Mouse (Mus musculus) 416B (cell line): ENCODE results near the gene Cd6.

Experiments
- DNase-seq: peaks from one replicate; pipeline ENCODE4 v3.0.0; 2011; ENCODE audit warnings: low read depth

The Cd6 gene

DNA sequence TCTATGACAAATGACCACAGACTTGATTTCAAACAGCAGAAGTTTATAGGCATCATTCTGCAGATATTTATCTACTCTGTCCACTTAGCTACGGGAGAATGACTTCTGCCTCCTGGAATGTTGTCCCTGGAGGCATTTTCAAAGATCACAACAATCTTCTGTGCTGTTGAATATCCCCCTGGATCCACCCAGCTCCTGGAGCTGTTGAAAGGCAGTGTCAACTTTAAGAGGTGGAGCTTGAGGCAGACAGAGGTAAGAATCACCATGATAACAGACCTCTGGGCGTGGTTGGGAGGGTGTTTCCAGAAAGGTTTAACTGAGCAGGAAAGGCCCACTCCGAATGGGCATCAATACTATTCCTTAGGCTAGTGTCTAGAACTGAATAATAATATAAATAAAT lies 5.8 kb upstream of the Cd6 start:
- no peak for DNase-seq

DNA sequence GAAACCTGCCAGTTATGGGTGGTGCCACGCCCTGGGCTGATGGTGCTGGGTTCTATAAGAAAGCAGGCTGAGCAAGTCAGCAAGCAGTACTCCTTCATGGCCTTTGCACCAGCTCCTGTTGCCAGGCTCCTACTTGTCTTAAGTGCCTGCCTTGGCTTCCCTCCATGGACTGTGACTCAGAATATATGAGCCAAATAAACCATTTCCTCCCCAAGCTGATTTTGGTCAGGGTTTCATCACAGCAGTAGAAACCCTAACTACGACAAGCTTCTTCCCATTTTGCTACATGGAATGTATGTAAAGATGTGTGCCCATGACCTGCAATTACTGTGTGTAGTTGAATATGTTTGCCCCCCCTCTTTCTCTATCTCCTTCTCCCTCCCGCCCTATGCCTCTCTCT lies 3.8 kb upstream of the Cd6 start:
- DNase-seq = peak; percentile 63

DNA sequence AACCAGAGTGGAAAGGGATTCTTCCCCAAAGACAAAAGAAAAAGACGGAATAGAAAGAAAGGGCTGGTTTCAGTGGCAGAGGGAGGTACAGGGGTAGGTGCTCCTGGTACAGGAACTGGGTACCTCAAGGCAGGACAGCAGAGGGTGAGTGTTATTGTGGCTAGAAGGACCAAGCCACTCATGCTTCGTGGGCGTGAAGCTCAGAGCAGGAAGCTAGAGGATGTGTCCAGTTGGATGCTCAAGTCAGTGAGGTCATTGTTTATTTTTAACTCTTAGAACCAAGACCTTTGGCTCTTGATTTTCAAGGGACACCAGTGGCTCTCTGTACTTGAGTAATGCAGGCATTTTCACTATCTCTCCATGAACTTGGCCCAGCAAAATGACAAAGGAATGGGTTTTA lies 2.2 kb upstream of the Cd6 start:
- no peak for DNase-seq

DNA sequence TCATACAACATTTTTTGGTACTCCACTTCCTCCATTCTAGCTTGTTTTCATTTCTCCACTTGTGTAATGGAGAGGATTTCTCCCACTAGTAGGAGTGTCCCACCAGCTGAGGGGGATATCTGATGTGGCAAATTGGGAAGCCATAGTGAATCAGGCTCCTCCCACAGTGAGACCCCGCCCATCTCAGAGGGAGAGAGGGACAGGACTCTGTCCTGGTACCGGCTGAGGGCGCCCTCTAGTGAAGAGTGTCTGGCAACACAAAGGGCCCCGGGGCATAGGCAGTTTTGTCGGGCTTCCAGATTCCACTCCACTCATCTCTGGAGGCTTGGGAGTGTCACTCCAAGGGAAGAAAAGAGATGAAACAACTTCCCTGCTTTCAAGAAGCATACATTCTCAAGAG lies 1.6 kb upstream of the Cd6 start:
- peak; percentile 50 for DNase-seq

DNA sequence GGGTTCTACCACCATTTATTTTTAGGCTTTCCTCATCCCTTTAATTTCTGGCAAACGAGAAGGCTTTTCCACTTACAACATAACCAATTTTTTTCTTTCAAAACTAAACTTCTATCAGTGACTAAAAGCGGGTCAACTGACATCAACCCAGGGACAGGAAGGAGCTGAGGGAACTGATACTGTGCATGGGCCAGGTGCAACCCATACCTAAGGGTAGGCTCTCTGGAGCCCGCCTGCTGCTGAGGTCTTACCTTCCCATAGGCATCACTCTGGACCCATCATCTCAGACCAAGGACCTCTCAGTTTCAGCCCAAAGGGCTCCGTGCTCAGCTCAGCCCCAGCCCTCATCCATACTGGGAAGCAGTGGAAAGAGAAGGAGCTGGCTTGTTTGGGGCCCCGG lies 1.5 kb downstream of the Cd6 start:
- DNase-seq = no peak

DNA sequence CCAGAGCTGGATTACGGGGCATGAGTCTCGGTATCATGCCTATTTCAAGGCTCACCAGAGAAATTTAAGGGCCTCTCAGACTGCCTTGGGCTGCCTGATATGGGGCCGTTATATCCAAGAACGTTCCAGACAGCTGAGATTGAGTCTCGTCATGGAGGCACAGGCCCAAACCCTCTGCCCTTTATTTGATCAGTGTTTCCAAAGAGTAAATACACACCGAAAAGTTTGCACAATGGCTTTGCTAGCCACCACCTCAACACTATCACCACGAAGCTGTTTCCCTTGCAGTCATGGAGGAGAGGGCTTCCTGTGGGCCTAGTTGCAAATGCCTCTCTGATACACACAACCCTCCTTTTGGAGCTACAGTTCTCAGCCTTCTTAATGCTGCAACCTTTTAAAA lies 5.8 kb downstream of the Cd6 start:
- no peak for DNase-seq

DNA sequence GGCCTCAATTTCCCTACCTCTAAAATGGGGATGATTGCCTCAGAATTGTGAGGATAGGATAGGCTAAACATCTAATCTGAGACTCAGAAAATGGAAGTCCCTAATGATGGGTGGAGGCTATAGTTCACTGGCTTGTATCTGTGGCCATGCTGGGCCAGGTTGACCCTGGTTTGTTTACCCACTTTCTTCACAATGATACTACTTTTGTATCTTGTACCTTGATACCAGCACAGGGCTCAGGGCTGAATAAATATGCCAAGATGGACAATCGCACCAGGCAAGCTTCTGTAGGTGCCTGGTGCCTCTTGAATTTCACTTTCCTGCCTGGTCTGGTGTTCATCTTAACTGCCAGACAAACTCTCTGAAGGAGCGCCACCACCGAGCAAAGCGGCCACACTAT lies 7.3 kb downstream of the Cd6 start:
- no peak for DNase-seq

DNA sequence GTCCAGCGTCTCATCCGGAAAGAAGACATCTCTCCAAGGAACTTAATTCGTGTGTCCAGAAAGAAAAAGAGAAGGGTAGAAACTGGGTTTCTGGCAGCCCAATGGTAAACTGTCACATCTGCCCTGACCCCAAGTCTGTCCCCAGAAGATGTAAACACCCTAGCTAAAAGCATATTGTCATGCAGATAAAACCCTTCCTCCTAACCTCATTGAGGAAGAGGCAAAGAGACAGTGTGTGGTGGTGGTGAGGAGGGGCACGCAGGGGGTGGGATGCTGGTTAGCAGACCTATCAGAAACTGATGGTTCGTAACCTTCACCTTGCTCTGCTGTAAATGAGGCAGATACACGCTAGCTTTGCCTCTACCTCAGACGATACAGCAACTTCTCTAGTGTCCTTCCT lies 8.5 kb downstream of the Cd6 start:
- no peak for DNase-seq

DNA sequence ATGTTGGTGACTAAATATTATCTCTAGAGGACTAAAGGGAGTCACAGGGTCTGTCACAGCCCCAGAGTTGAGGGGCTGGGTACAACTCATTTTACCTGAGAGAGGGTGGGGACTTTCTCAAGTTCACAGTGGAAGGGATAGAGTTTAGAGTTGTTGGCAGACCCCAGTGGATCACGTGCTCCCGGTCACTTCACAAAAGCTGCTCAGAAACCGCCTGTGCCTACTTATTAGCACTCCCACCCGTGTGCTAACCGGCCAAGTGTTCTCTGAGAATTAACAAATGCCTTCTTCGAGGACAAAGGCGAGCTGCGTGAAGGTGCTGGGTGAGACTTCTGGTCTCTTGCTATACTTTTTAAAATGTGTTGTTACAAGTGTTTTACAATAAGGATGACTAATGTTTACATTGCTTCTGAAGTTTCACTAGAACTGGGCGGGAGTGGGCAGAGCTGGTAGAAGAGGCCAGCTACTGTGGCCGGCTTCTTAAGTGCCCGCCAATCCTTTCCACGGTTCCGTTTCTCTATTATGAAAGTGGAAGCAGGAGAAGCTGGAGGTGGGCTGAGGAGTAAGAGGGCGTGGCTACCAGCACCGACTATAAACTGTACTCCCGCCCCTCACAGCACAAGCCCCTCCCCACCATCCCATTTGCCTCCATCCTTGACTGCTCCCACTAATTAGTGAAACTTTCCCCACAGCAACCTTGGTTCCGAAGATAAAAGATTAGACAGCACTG lies 11.5 kb downstream of the Cd6 start:
- DNase-seq = no peak

DNA sequence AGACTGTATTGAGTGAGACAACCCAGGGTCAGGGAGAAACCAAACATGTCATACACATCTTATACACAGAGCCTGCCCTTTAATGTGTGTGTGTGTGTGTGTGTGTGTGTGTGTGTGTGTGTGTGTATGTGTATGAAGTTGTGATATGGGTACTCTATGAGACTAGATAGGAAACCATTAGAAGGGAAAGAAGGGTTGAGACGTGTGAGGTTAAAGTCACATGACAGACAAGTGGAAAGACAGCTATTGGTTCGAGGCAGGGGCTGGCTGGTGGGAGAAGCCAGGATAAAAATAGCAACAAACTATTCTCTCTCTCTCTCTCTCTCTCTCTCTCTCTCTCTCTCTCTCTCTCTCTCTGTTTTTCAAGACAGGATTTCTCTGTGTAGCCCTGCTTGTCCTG lies 13.4 kb downstream of the Cd6 start:
- DNase-seq = no peak

DNA sequence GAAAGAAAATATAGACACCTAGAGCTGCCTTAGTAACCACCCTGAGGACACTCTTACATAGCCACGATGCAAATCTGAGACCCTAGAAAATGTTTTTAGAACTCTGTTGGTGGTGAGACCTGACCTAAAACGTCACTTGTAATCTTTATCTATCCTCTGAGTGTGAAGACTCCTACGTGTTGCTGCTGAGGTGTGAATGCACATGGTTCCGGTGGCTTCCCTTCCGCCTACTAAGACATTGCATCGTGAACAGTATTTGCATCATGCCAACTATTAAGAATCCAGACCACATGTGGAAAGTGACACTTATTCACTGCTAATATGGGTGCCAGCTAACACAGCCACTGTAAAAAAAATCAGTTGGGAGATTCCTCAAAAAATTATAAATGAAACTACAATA lies 14.0 kb downstream of the Cd6 start:
- no peak for DNase-seq

DNA sequence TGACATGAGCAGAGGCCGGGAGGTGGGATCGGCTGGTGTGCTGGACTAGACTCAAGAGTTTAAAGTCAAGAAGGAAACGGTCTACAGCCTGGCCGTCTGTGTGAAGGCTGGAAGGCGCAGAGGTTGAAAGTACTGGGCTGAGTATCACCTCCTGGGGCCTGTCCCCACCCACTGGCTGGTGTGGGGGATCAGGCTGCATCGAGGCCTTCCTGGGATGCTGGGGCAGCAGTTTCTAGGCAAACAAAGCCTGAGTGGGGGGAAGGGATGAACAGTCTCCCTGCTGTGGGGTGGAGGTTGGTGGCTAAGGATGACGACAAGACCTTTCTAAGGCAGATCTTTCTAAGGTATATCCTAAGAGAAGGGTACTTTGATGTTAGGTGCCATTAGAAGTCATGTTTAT lies 16.0 kb downstream of the Cd6 start:
- DNase-seq = no peak

DNA sequence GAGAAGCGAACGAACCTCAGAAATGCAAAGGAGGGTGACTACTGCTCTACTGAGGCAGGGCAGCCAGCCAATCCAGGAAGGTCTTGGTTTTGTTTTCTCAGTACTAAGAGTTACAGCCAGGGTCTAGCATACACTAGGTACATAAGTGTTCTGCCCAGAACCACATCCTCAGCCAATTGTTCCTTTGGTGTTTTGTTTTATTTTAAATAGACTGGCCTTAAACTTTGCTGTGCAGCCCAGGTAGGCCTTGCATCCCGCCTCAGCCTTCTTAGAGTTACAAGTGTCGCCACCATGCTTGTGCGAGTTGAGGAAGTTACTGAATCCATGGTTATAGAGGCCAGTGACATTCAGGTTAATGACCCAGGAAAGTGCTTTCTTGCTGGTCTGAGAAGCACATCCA lies 16.8 kb downstream of the Cd6 start:
- no peak for DNase-seq

DNA sequence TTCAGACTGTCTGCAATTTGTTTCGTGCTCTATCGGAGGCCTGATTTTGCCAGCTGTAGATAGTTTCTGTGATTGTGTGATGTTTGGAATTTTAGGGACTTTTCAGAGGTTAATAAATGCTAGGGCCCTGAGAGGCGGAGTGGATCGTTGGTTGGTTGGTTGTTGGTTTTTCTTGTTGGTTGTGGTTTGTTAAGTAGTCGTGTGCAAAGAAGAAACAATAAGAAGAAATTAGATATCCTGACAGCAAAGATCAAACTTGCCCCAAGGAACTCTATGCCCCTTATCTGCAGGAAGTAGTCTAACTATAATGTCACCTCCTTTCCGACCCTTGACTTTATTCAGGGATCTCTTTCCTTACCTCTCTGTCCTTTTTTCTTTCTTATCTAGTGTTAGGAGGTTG lies 18.4 kb downstream of the Cd6 start:
- no peak for DNase-seq

DNA sequence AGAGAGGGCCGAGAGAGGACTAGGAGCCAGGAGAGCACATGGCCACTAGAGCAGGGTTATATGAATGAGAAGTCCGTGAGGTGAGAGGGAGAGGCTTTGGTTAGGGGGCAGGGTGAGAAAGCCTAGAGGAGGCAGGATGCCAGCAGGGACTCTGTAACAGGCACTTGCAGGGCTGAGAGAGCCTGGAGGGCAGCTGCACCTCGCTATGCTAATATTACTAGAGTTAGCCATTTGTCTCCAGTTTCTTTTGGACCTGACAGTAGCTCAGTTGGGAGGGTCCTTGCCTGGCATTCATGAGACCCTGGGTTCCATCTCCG lies 19.7 kb downstream of the Cd6 start:
- DNase-seq = no peak

DNA sequence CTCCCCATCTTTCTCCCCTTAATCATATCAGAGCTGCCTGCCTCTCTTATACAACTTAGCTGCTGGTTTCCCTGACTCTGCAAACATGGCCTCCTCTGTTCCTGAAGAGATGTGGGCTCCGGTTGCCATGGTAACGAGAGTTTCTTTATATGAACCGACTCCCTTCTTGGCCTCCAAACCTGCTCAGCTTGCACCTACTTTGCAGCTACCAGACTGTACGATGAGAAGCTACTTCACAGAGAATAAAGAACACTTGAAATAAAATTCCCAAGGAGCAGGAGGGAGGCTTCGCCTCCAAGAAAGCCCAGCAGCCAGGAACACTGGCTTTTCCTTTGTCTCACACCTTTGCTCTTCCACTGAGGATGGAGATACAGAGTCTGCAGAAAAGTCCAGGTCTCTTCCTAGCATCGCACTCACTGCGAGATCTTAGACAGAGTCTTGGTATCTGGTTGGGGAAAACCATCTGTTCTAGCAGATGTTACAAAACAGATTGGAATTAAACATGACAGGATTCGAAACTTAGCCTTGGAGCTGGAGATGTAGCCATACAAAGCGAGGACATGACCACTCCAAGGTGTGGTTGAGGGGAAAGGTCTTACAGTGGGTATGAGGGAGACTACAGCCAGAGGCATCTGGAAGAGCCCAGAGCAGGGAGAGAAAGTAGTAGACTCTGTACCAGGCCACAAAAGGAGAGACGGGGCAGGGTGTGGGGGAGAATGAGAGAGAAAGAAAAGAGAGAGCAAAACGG lies 20.3 kb downstream of the Cd6 start:
- no peak for DNase-seq

DNA sequence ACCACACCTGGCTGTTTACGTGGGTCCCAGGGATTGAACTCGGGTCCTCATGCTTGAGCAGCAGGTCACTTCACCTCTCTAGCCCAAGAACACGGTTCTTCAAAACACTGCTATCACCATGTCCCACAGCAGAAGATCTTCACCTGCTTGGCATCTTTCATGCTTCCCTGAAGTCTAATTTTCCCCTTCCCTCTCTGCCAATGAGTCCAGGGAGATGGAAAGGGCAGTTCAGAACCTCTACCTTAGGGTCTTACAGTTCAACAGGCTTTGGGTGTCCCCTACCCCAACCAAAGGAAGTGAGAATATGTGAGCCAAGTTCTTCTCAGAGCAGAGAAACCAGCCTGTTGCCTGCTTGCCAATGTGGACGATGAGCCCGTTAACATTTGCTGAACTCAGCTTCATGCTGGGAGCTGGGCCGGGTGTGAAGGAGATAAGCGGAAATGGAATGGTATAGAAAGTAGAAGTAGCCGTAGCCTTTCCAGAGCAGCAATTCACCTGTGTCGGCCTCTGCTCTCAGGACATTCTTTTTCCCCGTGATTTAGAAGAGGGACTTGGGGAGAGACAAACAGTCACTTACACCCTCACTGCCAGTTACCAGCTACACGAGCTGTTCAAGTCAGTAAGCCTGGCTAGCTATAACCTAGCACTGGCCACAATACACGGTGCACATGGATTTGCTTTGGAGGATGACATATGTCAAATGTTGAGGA lies 21.2 kb downstream of the Cd6 start:
- DNase-seq = no peak

DNA sequence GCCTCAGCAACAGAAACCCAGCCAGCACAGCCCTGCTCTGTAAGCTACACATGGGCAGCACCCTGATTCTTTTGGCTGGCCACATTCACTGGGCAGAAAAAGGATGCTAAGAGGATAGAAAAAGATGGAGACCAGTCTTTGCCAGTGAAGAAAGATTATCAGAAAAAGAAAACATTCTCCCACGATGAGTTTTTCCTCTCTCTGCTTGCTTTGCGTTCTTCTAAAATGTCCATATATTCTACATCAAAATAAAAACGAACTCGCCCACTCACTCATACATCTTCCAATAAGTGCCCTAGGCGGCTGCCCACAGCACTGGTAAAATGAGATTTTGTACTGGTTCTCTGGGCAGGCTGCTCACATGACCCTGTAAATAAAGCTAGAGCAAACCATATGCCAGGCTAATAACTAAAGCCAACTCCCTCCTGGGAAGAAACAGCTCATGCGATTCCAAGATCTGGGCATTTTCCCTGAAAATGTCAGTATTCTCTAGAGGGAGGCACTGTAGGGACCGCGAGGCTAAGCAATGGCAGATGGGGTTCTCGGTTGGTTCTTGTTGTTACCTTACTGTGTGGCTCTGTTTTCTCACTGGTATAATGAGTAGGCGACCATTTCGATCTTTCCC lies 24.1 kb downstream of the Cd6 start:
- no peak for DNase-seq

DNA sequence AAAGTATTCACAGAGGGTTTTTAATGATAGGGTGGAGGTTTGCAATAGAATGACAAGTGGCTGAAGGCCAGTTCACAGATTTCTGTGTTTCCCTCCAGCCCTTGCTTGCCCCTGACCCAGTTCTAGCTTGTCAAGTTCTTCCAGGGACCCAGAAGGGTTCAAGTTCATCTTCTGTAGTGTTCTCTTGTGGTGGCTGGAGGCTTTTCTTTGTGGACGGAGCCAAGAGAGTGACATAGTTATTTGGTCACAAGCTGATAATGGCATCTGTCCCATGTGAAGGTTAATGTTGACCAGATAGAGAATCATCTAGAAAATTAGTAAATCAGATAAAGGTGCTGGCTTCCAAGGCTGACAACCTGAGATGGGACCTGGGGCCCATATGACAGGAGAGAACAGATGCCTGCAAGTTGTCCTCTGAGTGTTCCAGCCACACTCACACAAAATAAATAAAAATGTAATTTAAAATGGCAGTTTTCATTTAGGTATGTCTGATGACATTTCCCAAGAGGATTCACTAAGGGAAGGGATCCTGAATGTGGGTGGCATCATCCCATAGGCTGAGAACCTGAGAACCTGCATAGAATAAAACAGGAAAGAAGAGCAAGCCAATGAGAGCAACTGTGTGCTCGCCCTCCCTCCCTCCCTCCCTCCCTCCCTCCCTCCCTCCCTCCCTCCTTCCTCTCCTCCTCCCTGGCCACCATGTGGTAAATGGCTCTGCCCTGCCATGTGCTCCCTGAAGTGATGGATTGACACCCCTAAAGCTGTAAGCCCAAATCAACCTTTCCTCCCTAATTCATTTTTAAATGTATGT lies 24.8 kb downstream of the Cd6 start:
- no peak for DNase-seq

DNA sequence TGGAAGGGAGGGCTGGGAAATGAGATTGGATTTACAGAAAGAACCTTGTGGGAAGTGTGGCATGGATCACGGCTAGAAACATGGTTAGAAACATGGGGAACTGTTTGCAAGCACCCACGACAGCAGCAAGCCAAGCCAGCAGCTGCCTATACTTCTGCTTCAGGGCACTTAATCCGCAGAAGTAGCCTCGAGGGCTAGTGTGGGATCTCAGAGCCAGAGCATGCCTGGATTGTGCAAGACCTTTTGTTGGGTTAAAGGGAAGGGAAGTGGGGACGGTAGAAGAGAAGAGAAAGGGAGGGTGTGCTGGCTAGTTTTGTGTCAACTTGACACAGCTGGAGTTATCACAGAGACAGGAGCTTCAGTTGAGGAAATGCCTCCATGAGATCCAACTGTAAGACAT lies 26.1 kb downstream of the Cd6 start:
- DNase-seq = no peak

DNA sequence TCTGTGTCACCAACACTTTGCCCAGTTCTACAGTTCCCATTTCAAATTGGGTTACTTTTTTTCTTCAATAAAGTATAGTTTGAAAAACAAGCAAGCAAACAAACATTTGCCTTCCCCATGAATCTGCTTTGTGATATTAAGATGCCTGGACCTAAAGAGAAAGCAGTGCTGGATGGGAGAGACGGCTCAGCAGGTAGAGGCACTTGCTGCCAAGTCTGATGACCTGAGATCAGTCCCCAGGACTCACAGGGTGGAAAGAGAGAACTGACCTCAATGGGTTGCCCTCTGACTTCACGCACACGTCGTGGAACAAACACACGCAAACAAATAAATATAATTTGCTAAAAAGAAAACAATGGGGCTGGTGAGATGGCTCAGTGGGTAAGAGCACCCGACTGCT lies 28.0 kb downstream of the Cd6 start:
- no peak for DNase-seq

DNA sequence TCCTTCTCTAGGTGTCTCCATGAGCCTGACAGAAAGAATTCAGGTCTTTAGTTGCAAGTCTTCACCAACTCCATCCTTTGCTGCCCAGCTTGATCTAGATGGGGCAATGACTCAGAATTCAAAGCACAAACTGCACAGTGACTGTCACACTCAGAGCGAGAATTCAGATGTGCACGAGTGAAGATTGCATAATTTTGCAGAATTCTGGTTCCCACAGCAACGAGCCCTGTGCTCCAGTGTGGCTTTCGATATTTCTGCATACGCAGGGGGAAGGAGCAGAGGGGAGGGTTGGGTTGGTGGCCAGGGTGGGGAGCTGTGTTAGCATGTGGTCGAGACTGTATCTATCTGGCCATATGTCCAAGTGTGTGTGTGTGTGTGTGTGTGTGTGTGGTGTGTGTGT lies 28.8 kb downstream of the Cd6 start:
- no peak for DNase-seq
